Mouse (Mus musculus) ES-Bruce4 (cell line): ENCODE measurements around the gene Cd68.

Experiments used
- CTCF ChIP-seq: IDR thresholded peaks from one replicate; pipeline ENCODE4 v1.8.1; 2011; ENCODE audit warnings: low read depth, low read length
- POLR2A ChIP-seq: IDR thresholded peaks from one replicate; pipeline ENCODE4 v1.8.1; 2011; ENCODE audit warnings: low read length; ENCODE audit not compliant: insufficient read depth

DNA sequence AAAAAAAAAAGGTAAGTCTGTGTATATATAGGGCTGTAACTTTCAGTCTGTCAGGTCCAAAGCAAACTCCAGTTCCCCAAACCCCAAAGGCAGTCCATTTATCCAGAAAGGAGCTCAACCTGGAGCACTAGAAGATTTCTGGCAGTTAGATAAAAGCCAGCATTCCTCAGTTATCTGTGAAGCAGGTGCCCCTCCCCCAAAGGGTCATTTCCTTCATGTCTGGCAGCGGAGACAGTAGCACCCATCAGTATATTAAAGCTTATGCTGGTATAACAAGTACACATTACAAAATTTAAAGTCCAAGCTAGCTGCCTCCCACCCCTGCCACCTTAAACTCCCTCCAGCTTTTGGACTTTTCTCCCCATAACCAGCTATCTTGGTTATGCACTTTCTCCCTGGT, 33.6 kb upstream of the Cd68 start:
- no peak for TF ChIP-seq POLR2A
- no peak for TF ChIP-seq CTCF
